Mouse (Mus musculus) small intestine, adult 2 months (tissue): Measurements from ENCODE around the gene Rere.

Source experiments
- CTCF ChIP-seq: fragments of 200-500 bp; IDR thresholded peaks from 2 replicates; pipeline ENCODE4 v1.5.1; 2012; ENCODE audit warnings: low read depth, mild to moderate bottlenecking, control low read depth, inconsistent platforms, low read length, moderate library complexity, mixed read lengths; ENCODE audit not compliant: insufficient replicate concordance, insufficient read length; ENCODE audit errors: extremely low read depth
- POLR2A ChIP-seq: fragments of 200-500 bp; IDR thresholded peaks from 2 replicates; pipeline ENCODE4 v1.6.1; 2012; ENCODE audit warnings: low read depth, mild to moderate bottlenecking, control low read depth, inconsistent platforms, low read length, moderate library complexity

DNA sequence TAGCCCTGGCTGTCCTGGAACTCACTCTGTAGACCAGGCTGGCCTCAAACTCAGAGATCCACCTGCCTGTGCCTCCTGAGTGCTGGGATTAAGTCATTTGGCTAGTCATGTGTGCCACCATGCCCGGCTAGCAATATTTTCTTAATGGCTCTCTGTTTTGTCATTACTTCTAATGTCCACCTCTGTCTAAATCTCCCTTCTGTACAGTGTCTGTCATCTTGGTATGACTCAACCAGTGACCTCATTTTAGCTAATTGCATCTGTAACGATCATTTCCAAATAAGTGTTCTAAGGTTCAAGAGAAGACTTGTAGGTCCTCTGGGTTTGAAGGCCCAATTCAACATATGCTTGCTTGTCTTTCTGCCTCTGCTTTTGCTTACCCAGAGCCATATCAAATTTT is 71.3 kb downstream of the Rere start:
- TF ChIP-seq POLR2A (no peak), CTCF (no peak)
